In genomic region chr2:11140385-11140784, GRCm38 (mm10) we compare ENCODE assay signal across 15 mouse cellular contexts.
"Had no signal": no experiment of that assay in that cellular context is flagged by ENCODE, and none has a peak within 500 bp of the region (broad histone marks: within the 10 kb centered on the region; RNA-seq: fewer than 3 reads in every experiment).

No protein-coding gene starts in this region.

- H3K27me3 ChIP-seq: midbrain, embryonic 12.5 days; neural tube, embryonic 13.5 days; stomach, embryonic 15.5 days had no signal

- H3K36me3 ChIP-seq: midbrain, embryonic 10.5 days; midbrain, embryonic 12.5 days; neural tube, embryonic 13.5 days; stomach, embryonic 15.5 days had no signal

- H3K4me1 ChIP-seq: midbrain, embryonic 10.5 days; midbrain, embryonic 12.5 days; neural tube, embryonic 13.5 days; stomach, embryonic 15.5 days had no signal

- H3K4me2 ChIP-seq: lung, embryonic 14.5 days; midbrain, embryonic 12.5 days; neural tube, embryonic 13.5 days; stomach, embryonic 15.5 days had no signal

- ATAC-seq: midbrain, embryonic 16.5 days had no signal

- H3K9me3 ChIP-seq: midbrain, embryonic 10.5 days; midbrain, embryonic 12.5 days; neural tube, embryonic 13.5 days; stomach, embryonic 15.5 days had no signal

- H3K4me3 ChIP-seq: midbrain, embryonic 10.5 days; midbrain, embryonic 12.5 days; myocyte; neural tube, embryonic 13.5 days; stomach, embryonic 15.5 days had no signal

- DNase-seq: lung, embryonic 14.5 days; lung, postnatal 10 days; lung, postnatal 4 days; midbrain, embryonic 14.5 days; right cerebral cortex, postnatal 14 days; thymus, adult 2 months; thymus, postnatal 25 days; thymus, postnatal 4 days had no signal

- H3K27ac ChIP-seq: midbrain, embryonic 10.5 days; midbrain, embryonic 12.5 days; neural tube, embryonic 13.5 days; stomach, embryonic 15.5 days; stomach, postnatal 0 days had no signal

- H3K9ac ChIP-seq: lung, embryonic 14.5 days; midbrain, embryonic 12.5 days; neural tube, embryonic 13.5 days; stomach, embryonic 15.5 days had no signal
